Comparison of ENCODE assay signal across 7 mouse cellular contexts in genomic region chr5:76140730-76141066, GRCm38 (mm10). TPM values are rescaled to one million over a fixed set of nuclear protein-coding genes. Genes with fewer than 3 reads are reported as not detected.
DNase-seq lines count a peak whose midpoint lies in the region; ATAC-seq lines count a peak whose summit lies in the region.

No protein-coding gene starts in this region.

- peak overlapping the region; percentile 92 for H3K9ac ChIP-seq in neural tube, embryonic 11.5 days (ENCODE audit: low read length)
- peak overlapping the region; percentile 93 for H3K9ac ChIP-seq in liver, embryonic 11.5 days (ENCODE audit: low read depth, low read length)
- peak overlapping the region; percentile 95 for H3K9ac ChIP-seq in stomach, embryonic 16.5 days (ENCODE audit: low read length)

- H3K27ac ChIP-seq in neural tube, embryonic 11.5 days (ENCODE audit: low read depth, low read length) = peak overlapping the region; percentile 93
- H3K27ac ChIP-seq in forebrain, embryonic 10.5 days = peak overlapping the region; percentile 97
- peak overlapping the region; percentile 97; the same call in 1 of the 2 replicates for H3K27ac ChIP-seq in liver, embryonic 11.5 days (ENCODE audit: low read depth, low read length)
- H3K27ac ChIP-seq in stomach, embryonic 16.5 days (ENCODE audit: low read length) = peak overlapping the region; percentile 99

- peak overlapping the region; percentile 63 for H3K4me2 ChIP-seq in neural tube, embryonic 11.5 days (ENCODE audit: low read depth)
- H3K4me2 ChIP-seq in liver, embryonic 11.5 days = peak overlapping the region; percentile 79
- H3K4me2 ChIP-seq in stomach, embryonic 16.5 days (ENCODE audit: low read depth, low read length) = peak overlapping the region; percentile 77

- H3K27me3 ChIP-seq in neural tube, embryonic 11.5 days (ENCODE audit: control insufficient read depth, insufficient read depth, low read length) = no peaks in the 10 kb centered on the region
- H3K27me3 ChIP-seq in forebrain, embryonic 10.5 days (ENCODE audit: poor library complexity, severe bottlenecking) = 0 out of 2 replicates have a peak, but pooled peaks cover 6% of the 10 kb centered on the region
- H3K27me3 ChIP-seq in liver, embryonic 11.5 days (replicated peaks; ENCODE audit: control insufficient read depth, insufficient read depth, low read length) = no peaks in the 10 kb centered on the region
- H3K27me3 ChIP-seq in stomach, embryonic 16.5 days (ENCODE audit: control insufficient read depth, insufficient read depth, low read length) = no peaks in the 10 kb centered on the region

- no peaks in the 10 kb centered on the region for H3K9me3 ChIP-seq in neural tube, embryonic 11.5 days (ENCODE audit: control insufficient read depth, low read length)
- no peaks in the 10 kb centered on the region for H3K9me3 ChIP-seq in forebrain, embryonic 10.5 days
- H3K9me3 ChIP-seq in liver, embryonic 11.5 days (ENCODE audit: control insufficient read depth, low read length) = no peaks in the 10 kb centered on the region
- H3K9me3 ChIP-seq in stomach, embryonic 16.5 days (replicated peaks; ENCODE audit: control insufficient read depth, low read length) = no peaks in the 10 kb centered on the region

- WGBS in neural tube, embryonic 11.5 days = 12% methylated on average over 9 of the region's 9 CpGs
- WGBS in forebrain, embryonic 10.5 days = 15% methylated on average over 9 of the region's 9 CpGs
- WGBS in liver, embryonic 11.5 days = 8% methylated on average over 9 of the region's 9 CpGs
- WGBS in stomach, embryonic 16.5 days = 8% methylated on average over 9 of the region's 9 CpGs

- DNase-seq in neural tube, embryonic 11.5 days (ENCODE audit: low spot score) = no peak
- DNase-seq in neural tube, embryonic 10.5 days (ENCODE audit: extremely low spot score, low spot score) = no peak
- no peak for DNase-seq in forebrain, embryonic 10.5 days (ENCODE audit: extremely low spot score, low spot score)
- no peak for DNase-seq in liver, embryonic 11.5 days (ENCODE audit: low spot score)
- DNase-seq in cerebellum, postnatal 14 days = no peak
- no peak for DNase-seq in cerebellum, adult 9-10 months

- no peaks in the 10 kb centered on the region for H3K36me3 ChIP-seq in neural tube, embryonic 11.5 days (ENCODE audit: control insufficient read depth, insufficient read depth, low read length)
- no peaks in the 10 kb centered on the region for H3K36me3 ChIP-seq in forebrain, embryonic 10.5 days (replicated peaks)
- no peaks in the 10 kb centered on the region for H3K36me3 ChIP-seq in liver, embryonic 11.5 days (ENCODE audit: control insufficient read depth, insufficient read depth, low read length)
- no peaks in the 10 kb centered on the region for H3K36me3 ChIP-seq in stomach, embryonic 16.5 days (ENCODE audit: control insufficient read depth, insufficient read depth, low read length)

- peaks cover 3% of the 10 kb centered on the region; the same call in 1 of the 2 replicates for H3K4me1 ChIP-seq in neural tube, embryonic 11.5 days (ENCODE audit: control insufficient read depth, insufficient read depth, low read length)
- H3K4me1 ChIP-seq in forebrain, embryonic 10.5 days = peaks cover 34% of the 10 kb centered on the region
- peaks cover 10% of the 10 kb centered on the region; the same call in 1 of the 2 replicates for H3K4me1 ChIP-seq in liver, embryonic 11.5 days (replicated peaks; ENCODE audit: control insufficient read depth, insufficient read depth, low read length)
- H3K4me1 ChIP-seq in stomach, embryonic 16.5 days (ENCODE audit: control insufficient read depth, insufficient read depth, low read length) = peaks cover 10% of the 10 kb centered on the region; the same call in 1 of the 2 replicates

- H3K4me3 ChIP-seq in neural tube, embryonic 11.5 days (ENCODE audit: low read depth, low read length) = peak overlapping the region; percentile 67
- H3K4me3 ChIP-seq in forebrain, embryonic 10.5 days = peak overlapping the region; percentile 78
- peak overlapping the region; percentile 75 for H3K4me3 ChIP-seq in liver, embryonic 11.5 days (ENCODE audit: low read depth, low read length)
- H3K4me3 ChIP-seq in stomach, embryonic 16.5 days (replicated peaks; ENCODE audit: low read length) = peak overlapping the region; percentile 74

- ATAC-seq in neural tube, embryonic 11.5 days (ENCODE audit: insufficient read depth, low FRiP score, low TSS enrichment) = peak; percentile 48; the same call in 1 of the 2 replicates
- peak; percentile 48 for ATAC-seq in liver, embryonic 11.5 days (replicated peaks; ENCODE audit: low FRiP score)
- ATAC-seq in stomach, embryonic 16.5 days (ENCODE audit: insufficient read depth, low FRiP score) = peak; percentile 51

RNA-seq across cellular contexts. Expression of gene Srd5a3, which starts 0.6 kb away (rescaled TPM):
- 17.7 and 19.8 TPM in 2 replicates for polyA plus RNA-seq in neural tube, embryonic 11.5 days (2014; fragmentation: Nextera tagmentation; extraction: Ambion mirVana)
- 22.8 and 22.9 TPM in 2 replicates for polyA plus RNA-seq in forebrain, embryonic 10.5 days (2016; fragmentation: Nextera tagmentation; extraction: Ambion mirVana)
- 20.1 and 21.0 TPM in 2 replicates for polyA plus RNA-seq in liver, embryonic 11.5 days (2014; fragmentation: Nextera tagmentation; extraction: Ambion mirVana)
- polyA plus RNA-seq in stomach, embryonic 16.5 days (2015; fragmentation: Nextera tagmentation; extraction: Ambion mirVana) = 36.0 and 39.6 TPM in 2 replicates

RNA-seq across cellular contexts. Expression of gene Tmem165, which starts 43.0 kb away (rescaled TPM):
- polyA plus RNA-seq in neural tube, embryonic 11.5 days (2014; fragmentation: Nextera tagmentation; extraction: Ambion mirVana) = 88.0 and 101 TPM in 2 replicates
- polyA plus RNA-seq in forebrain, embryonic 10.5 days (2016; fragmentation: Nextera tagmentation; extraction: Ambion mirVana) = 65.7 and 79.4 TPM in 2 replicates
- polyA plus RNA-seq in liver, embryonic 11.5 days (2014; fragmentation: Nextera tagmentation; extraction: Ambion mirVana) = 67.2 and 73.9 TPM in 2 replicates
- 59.6 and 59.9 TPM in 2 replicates for polyA plus RNA-seq in stomach, embryonic 16.5 days (2015; fragmentation: Nextera tagmentation; extraction: Ambion mirVana)
